Mouse (Mus musculus): ENCODE measurements around the gene Triobp.
"Not testable (repeated sequence)": the region's sequence is repeated elsewhere in the genome, so short reads cannot be mapped to it uniquely, and the experiment has no call there.

Triobp gene

GRCm38 (mm10) chr15:79002036-79002435 is 54.5 kb downstream of the Triobp start:
- DNase-seq = peak; percentile 61 to 70

- DNase-seq = no peak
These were observed 55.6 kb downstream of the Triobp start for GRCm38 (mm10) chr15:79003079-79003478.

GRCm38 (mm10) chr15:79005581-79005980 is 58.1 kb downstream of the Triobp start:
- DNase-seq = no peak

GRCm38 (mm10) chr15:79006638-79007037 is 59.1 kb downstream of the Triobp start:
- no peak for DNase-seq

GRCm38 (mm10) chr15:79007059-79007458 is 59.5 kb downstream of the Triobp start:
- no peak for DNase-seq

GRCm38 (mm10) chr15:79007836-79008235 is 60.3 kb downstream of the Triobp start:
- not testable (repeated sequence) for DNase-seq

GRCm38 (mm10) chr15:79009734-79010133 is 62.2 kb downstream of the Triobp start:
- no peak for DNase-seq

GRCm38 (mm10) chr15:79011550-79011949 is 64.0 kb downstream of the Triobp start:
- no peak for DNase-seq

GRCm38 (mm10) chr15:79013382-79013781 is 65.9 kb downstream of the Triobp start:
- DNase-seq = no peak

- no peak for DNase-seq
These were observed 70.7 kb downstream of the Triobp start for GRCm38 (mm10) chr15:79018191-79018590.

- no peak for DNase-seq
These were observed 71.4 kb downstream of the Triobp start for GRCm38 (mm10) chr15:79018886-79019285.

GRCm38 (mm10) chr15:79022671-79023230 is 75.2 kb downstream of the Triobp start:
- DNase-seq = no peak

- no peak for DNase-seq
These were observed 75.8 kb downstream of the Triobp start for GRCm38 (mm10) chr15:79023366-79023765.

GRCm38 (mm10) chr15:79025687-79026308 is 78.3 kb downstream of the Triobp start:
- DNase-seq = peak in 1 of 2 experiments; percentile 33

- no peak for DNase-seq
These were observed 79.2 kb downstream of the Triobp start for GRCm38 (mm10) chr15:79026511-79027290.

GRCm38 (mm10) chr15:79027291-79028205 is 80.0 kb downstream of the Triobp start:
- DNase-seq = peak; percentile 46 to 61

- DNase-seq = peak; percentile 96 to 98
These were observed 80.8 kb downstream of the Triobp start, which contains the start of gene H1f0 for GRCm38 (mm10) chr15:79028237-79028738. TSS of gene H1f0 (plus strand) at chr15:79028450.

- no peak for DNase-seq
These were observed 81.4 kb downstream of the Triobp start for GRCm38 (mm10) chr15:79028823-79029484.

GRCm38 (mm10) chr15:79029519-79030241 is 82.2 kb downstream of the Triobp start:
- DNase-seq = peak in 1 of 2 experiments; percentile 30

- DNase-seq = peak; percentile 87 to 92
These were observed 83.3 kb downstream of the Triobp start for GRCm38 (mm10) chr15:79030551-79031435.
